Mouse (Mus musculus) cerebellum, adult 11-12 months (tissue): ENCODE measurements around the gene Zfp266.
"Not testable (repeated sequence)": the region's sequence is repeated elsewhere in the genome, so short reads cannot be mapped to it uniquely, and the experiment has no call there.

Experiments used
- DNase-seq: peaks from one replicate; pipeline ENCODE4 v3.0.0; 2022

The Zfp266 gene

DNA sequence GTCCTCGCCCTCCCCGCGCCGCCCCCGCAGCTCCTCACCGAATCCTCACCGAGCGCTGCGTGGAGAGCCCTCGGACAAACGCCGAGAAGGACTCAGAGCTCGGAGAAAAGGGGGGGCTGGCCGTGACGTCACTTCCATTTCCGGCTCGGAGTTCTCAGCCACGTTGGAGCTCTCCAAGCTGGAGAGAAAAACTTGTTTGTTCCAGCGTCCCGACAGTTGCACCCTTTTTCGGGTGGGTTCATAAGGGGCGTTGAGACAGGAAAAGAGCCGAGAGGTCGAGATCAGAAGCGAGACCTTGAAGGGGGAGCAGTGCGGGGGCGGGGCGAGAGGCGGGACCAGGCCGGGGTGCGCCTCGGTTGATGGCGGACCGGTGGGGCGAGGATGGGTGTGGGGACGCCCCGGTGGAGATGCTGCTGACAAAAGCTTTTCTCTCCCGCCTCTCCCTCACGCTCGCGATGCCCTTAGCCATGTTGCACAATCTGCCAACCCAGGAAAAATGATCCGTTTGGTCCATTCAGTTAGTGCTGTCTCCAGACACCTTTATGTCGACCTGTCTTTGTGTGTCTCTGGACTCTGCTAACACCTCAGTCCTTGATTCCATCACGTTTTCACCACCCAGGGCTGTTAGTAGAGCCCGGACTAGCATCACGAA lies at the start of gene Zfp266:
Zfp266 (minus strand) TSS at position 112 of the 652 bp plus-strand sequence.
- DNase-seq: peak; percentile 92

DNA sequence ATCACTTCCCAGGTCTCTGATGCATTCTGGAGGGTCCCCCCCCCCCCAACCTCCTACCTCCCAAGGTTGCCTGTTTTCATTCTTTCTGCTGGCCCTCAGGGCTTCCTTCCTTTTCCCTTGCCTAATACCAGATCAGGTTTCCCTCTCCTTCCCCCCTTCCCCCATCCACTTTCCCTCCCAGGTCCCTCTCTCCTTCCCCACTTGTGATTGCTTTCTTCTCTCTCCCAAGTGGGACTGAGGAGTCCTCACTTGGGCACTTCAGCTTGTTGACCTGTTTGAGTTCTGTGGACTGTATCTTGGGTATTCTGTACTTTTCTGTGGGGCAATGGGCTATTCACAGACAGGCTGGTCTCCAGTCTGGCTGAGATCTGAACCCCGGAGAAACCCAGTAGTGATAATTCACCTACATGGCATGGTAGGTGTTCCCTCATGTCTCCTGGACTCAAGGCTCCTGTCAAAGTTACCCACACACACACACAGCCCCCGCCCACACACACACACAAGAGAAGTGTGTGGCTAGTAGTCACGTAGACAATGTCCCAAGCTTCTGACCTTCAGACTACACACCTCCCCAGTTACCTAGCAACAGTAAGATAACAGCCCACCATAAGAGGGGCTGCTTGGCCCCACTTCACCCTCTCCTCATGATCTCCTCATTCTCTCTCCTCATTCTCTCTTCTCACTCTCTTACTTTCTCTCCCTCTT lies 44.3 kb upstream of the Zfp266 start:
- not testable (repeated sequence) for DNase-seq

GRCm38 (mm10) chr9:20562177-20562576 lies 41.0 kb upstream of the Zfp266 start:
- DNase-seq: no peak

DNA sequence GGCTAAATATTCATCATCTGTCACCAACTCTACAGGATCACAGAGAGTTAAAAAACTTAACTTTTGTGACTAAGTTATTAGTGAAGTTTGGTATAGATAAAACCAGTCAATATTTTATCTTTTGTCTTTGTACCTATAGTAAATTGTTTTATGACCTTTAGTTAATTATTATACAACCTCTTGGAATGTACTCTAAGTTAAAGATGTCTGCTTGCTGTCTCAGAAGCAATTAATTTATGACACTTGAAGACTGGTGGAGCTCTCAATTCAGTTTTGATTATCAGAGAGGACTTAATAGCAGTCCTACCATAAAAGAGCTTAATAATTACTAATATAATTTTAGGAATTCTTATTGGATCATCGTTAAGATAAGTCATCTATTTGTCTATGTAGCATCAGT lies 31.5 kb upstream of the Zfp266 start:
- no peak for DNase-seq

GRCm38 (mm10) chr9:20551781-20552275 lies 30.6 kb upstream of the Zfp266 start:
- no peak for DNase-seq

DNA sequence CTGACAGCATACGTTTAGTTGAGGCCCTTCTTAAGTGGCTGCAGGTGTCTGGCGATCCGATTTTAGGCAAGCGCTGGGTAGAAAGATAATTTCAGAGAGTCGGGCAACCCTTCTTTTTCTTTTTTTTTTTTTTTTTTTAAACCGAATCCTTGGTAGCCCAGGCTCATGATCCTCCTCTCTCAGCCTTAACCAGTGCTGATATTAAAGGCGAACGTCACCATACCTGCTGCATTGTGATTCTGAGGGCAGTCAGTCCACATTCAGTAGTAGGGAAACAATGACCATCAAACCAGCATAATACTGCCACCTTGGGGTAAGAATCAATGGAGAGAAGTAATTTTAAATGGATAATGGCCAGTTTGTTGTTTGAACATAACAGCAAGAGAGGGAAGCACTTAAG lies 23.9 kb upstream of the Zfp266 start:
- DNase-seq: peak; percentile 36

- DNase-seq: peak; percentile 85
These were observed 23.0 kb upstream of the Zfp266 start for GRCm38 (mm10) chr9:20544070-20544821.

DNA sequence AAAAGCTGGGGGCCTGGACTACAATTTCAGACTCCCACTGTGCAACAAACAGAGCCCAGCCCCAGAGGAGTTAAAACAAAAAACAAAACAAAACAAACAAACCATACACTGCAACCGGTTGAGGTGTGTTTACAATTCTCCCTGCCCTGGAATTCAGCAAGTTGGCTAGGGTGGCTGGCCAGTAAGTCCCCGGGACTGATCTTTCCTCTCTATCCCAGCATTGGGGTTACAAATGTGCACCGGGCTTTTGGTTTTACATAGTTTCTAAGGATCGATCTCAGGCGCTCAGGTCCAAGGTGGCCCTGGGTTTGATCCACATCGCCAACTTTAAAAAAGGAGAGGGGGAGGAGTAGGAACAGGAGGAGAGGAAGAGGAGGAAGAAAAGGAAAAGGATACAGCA lies 22.3 kb upstream of the Zfp266 start:
- no peak for DNase-seq

DNA sequence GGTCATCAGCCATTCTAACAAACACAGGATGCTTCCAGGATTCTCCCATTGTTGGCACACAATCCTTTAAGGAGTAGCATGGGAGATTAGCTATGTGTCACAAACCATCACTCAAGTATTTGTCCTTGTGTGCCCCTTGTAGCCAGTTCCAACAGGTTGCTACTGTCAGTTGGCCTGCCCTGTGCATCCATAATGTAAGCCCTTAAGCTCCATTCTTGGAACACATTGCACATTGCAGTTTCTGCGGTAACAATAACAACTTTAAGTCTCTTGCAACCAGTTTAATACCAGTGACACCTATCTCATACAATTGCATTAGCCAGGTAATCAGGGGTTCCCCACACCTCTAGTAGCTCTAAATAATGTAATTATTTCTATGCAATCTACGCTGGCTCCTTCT lies 15.4 kb upstream of the Zfp266 start:
- no peak for DNase-seq

GRCm38 (mm10) chr9:20534326-20534926 lies 13.2 kb upstream of the Zfp266 start:
- DNase-seq: peak; percentile 38

GRCm38 (mm10) chr9:20520531-20521210 lies 546 bp downstream of the Zfp266 start:
- no peak for DNase-seq

DNA sequence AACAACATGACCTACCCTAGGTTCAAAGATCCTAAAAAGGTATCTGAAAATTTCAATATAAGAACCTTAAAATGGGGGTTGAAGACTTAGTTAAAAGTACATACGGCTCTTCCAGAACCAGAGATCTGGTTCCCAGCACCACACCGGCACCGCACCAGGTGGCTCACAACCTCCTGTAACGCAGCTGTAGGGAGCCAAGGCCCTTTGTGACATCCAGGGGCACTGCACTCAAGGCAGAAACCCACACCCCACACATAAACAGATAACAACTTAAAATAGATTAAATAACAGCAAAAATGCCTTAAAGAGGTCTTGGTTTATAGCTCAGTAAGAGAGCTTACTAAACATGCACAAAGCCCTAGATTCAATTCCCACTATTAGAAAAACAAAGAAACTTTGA lies 1.3 kb downstream of the Zfp266 start:
- DNase-seq: no peak

GRCm38 (mm10) chr9:20518708-20519107 lies 2.5 kb downstream of the Zfp266 start:
- no peak for DNase-seq

GRCm38 (mm10) chr9:20517727-20518126 lies 3.5 kb downstream of the Zfp266 start:
- DNase-seq: no peak

DNA sequence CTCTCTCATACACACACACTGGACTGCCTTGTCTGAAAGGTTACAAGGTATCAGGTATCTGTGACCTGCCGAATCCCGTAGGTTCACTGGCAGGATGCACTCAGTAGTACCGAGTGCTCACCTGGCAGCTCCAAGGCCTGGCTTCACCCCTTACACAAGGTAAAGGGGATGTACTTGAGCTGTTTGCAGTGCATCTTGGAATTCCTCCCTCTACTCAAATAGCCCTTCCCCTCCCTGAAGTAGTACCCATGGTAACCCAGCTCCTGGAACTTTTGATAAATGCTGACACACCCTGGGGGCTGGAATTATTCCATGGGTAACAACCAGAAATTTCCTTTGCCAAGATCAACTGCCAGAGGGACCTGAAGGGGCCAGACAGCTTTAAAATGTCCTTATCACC lies 7.2 kb downstream of the Zfp266 start:
- DNase-seq: no peak

DNA sequence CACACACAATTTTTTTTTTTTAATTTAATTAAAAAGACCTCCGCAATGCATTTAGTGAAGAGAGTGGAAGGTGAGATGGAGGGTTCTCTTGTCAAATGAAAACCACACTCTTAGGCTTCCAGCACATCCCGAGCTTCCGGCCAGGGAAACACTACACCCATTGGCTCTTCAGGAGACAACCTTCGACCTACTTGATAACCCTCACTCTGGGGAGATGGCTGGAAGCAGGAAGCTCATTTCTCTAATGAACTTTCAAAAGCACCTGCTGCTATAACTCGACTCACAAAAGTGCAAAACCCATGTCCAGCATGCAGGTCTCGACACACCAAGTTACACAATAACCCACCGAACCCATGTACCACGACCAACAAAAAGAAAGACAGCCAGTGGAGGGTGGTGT lies 8.5 kb downstream of the Zfp266 start:
- DNase-seq: no peak

DNA sequence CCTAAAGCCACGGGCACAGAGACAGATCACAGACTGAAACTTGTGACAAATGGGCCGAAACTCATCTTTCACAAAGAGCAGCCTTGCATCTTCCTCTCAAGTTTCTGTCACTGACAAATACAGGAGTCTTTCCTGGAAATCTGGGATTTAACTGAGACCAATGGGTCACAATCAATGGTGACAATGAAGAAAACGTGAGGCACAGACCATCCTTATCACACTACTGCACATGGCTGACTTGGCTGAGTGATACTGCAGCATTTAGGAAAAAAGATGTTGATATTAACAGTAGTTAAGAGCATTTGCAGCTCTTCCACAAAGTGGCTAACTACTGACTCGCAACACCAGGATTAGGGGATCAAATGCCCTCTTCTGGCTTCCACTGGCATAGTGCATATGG lies 9.6 kb downstream of the Zfp266 start:
- DNase-seq: no peak

DNA sequence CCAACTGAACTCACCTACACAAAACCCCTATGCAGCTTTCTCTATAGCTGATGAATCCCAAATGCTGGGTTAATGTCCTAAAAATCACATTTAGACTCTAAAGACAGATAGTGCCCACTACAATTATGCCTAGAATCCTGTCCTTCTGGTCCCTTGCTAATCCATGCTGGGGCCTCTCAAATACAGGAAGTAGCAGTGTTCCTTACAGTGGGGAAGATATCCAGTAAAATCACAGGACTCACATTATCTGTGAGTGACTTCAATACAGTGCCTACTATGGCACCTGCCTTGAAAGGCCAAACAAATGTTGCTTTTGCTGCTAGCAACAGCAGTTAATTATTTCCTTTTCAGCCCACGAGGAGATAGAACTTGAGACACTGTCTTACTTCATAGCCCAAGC lies 10.9 kb downstream of the Zfp266 start:
- no peak for DNase-seq

DNA sequence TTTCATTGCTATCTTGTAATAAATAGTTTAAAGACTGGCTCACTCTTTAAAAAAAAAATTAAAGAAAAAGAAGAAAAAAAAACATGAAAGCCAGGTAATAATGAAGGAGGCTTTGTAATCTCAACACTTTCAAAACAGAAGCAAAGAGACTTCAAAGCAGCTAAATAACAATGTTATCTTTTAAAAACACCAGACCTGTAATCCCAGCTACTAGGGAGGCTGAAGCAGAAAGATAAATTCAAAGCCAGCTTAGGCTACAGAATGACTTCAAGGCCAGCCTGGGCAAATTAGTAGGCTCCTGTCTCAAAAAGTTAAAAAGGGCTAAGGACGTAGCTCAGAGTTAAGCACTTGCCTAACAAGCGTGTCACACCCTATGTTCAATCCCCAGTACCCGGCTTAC lies 11.5 kb downstream of the Zfp266 start:
- no peak for DNase-seq

- DNase-seq: no peak
These were observed 16.4 kb downstream of the Zfp266 start for GRCm38 (mm10) chr9:20504801-20505200.

GRCm38 (mm10) chr9:20493281-20493680 lies 27.9 kb downstream of the Zfp266 start:
- no peak for DNase-seq

- DNase-seq: peak; percentile 88
These were observed 28.5 kb downstream of the Zfp266 start, which contains the start of gene Zfp426 for GRCm38 (mm10) chr9:20492527-20493233. TSS of gene Zfp426 (minus strand) at chr9:20492746.
